Mouse (Mus musculus): Measurements from ENCODE around the gene Pou5f2.

- TF ChIP-seq POLR2A (IDR thresholded peaks at IDR 0.05; ENCODE audit: insufficient read length, low read depth) (no peak), MAX (IDR thresholded peaks at IDR 0.05; ENCODE audit: low read depth) (no peak), TCF12 (IDR thresholded peaks at IDR 0.05; ENCODE audit: insufficient read depth, poor library complexity, severe bottlenecking) (no peak), MYOD1 (IDR thresholded peaks at IDR 0.05; ENCODE audit: control insufficient read depth in 1 of 3, insufficient read length in 2 of 3, low read depth in 2 of 3) (no peak), USF1 (IDR thresholded peaks at IDR 0.05; ENCODE audit: low read depth) (no peak), MYOG (IDR thresholded peaks at IDR 0.05; ENCODE audit: control insufficient read depth in 1 of 3, insufficient read depth in 1 of 3, insufficient read length in 2 of 3, low read depth in 2 of 3) (no peak), CEBPB (IDR thresholded peaks at IDR 0.05; ENCODE audit: insufficient read depth, poor library complexity, severe bottlenecking) (no peak), E2F4 (IDR thresholded peaks at IDR 0.05; ENCODE audit: insufficient read depth) (no peak), SRF (IDR thresholded peaks at IDR 0.05; ENCODE audit: control insufficient read depth, insufficient read length, low read depth) (no peak)
Measured at GRCm38 (mm10) chr13:77982105-77982851, 42.4 kb upstream of the Pou5f2 start.

Data from myocyte (in vitro differentiated cells).